Mouse (Mus musculus): Measurements from ENCODE around the gene Sgsm1. TPM values are rescaled to one million over a fixed set of nuclear protein-coding genes. Genes with fewer than 3 reads are reported as not detected.

Gene Sgsm1
- total RNA-seq, 4 experiments from 2014 or later: 84.7 to 123 (median 111) TPM

- DNase-seq (ENCODE audit: low spot score in 2 of 2): no peak
Measured at GRCm38 (mm10) chr5:113220383-113221146, 90.0 kb downstream of the Sgsm1 start.

- DNase-seq (ENCODE audit: low spot score in 2 of 2): no peak
Measured at GRCm38 (mm10) chr5:113219876-113220275, 90.7 kb downstream of the Sgsm1 start.

- DNase-seq (ENCODE audit: low spot score in 2 of 2): no peak
Measured at GRCm38 (mm10) chr5:113219450-113219849, 91.1 kb downstream of the Sgsm1 start.

- DNase-seq (ENCODE audit: low spot score in 2 of 2): no peak
Measured at GRCm38 (mm10) chr5:113218617-113219235, 91.9 kb downstream of the Sgsm1 start.

GRCm38 (mm10) chr5:113217076-113217475, 93.5 kb downstream of the Sgsm1 start:
- no peak for DNase-seq (ENCODE audit: low spot score in 2 of 2)

- DNase-seq (ENCODE audit: low spot score in 2 of 2): peak in 1 of 2 experiments; percentile 63
Measured at GRCm38 (mm10) chr5:113216328-113216960, 94.1 kb downstream of the Sgsm1 start.

- DNase-seq (ENCODE audit: low spot score in 2 of 2): no peak
Measured at GRCm38 (mm10) chr5:113215610-113216011, 95.0 kb downstream of the Sgsm1 start.

GRCm38 (mm10) chr5:113214455-113214854, 96.1 kb downstream of the Sgsm1 start:
- DNase-seq (ENCODE audit: low spot score in 2 of 2): no peak

GRCm38 (mm10) chr5:113214041-113214440, 96.5 kb downstream of the Sgsm1 start:
- no peak for DNase-seq (ENCODE audit: low spot score in 2 of 2)

GRCm38 (mm10) chr5:113212156-113212835, 98.3 kb downstream of the Sgsm1 start:
- DNase-seq (ENCODE audit: low spot score in 2 of 2): no peak

GRCm38 (mm10) chr5:113210314-113210713, 100.3 kb downstream of the Sgsm1 start:
- DNase-seq (ENCODE audit: low spot score in 2 of 2): no peak

GRCm38 (mm10) chr5:113209898-113210297, 100.7 kb downstream of the Sgsm1 start:
- no peak for DNase-seq (ENCODE audit: low spot score in 2 of 2)

GRCm38 (mm10) chr5:113209401-113209750, 101.2 kb downstream of the Sgsm1 start:
- no peak for DNase-seq (ENCODE audit: low spot score in 2 of 2)

- DNase-seq (ENCODE audit: low spot score in 2 of 2): no peak
Measured at GRCm38 (mm10) chr5:113208622-113209400, 101.8 kb downstream of the Sgsm1 start.

- no peak for DNase-seq (ENCODE audit: low spot score in 2 of 2)
Measured at GRCm38 (mm10) chr5:113208048-113208447, 102.5 kb downstream of the Sgsm1 start.

- DNase-seq (ENCODE audit: low spot score in 2 of 2): no peak
Measured at GRCm38 (mm10) chr5:113206670-113207352, 103.8 kb downstream of the Sgsm1 start.

- DNase-seq (ENCODE audit: low spot score in 2 of 2): no peak
Measured at GRCm38 (mm10) chr5:113204193-113204592, 106.4 kb downstream of the Sgsm1 start.

- no peak for DNase-seq (ENCODE audit: low spot score in 2 of 2)
Measured at GRCm38 (mm10) chr5:113199772-113200134, 110.8 kb downstream of the Sgsm1 start.

- no peak for DNase-seq (ENCODE audit: low spot score in 2 of 2)
Measured at GRCm38 (mm10) chr5:113199126-113199771, 111.3 kb downstream of the Sgsm1 start.

Data from left cerebral cortex, adult 8-10 months (tissue).